Mouse (Mus musculus) thymus, adult 2 months (tissue): ENCODE results near the gene Psd4. TPM values are rescaled to one million over a fixed set of nuclear protein-coding genes. Genes with fewer than 3 reads are reported as not detected.

ENCODE experiments used
- DNase-seq: peaks from one replicate; pipeline ENCODE4 v3.0.0; 2021
- H3K27ac ChIP-seq: fragments of 200-500 bp; 2 replicates; pipeline ENCODE4 v1.5.1; 2012; ENCODE audit warnings: low read length, control low read depth; ENCODE audit not compliant: control insufficient read depth, insufficient read depth
- H3K27me3 ChIP-seq: fragments of 200-500 bp; 2 replicates; pipeline ENCODE4 v1.6.1; 2012; ENCODE audit warnings: mild to moderate bottlenecking, low read length, moderate library complexity, mixed read lengths; ENCODE audit not compliant: control insufficient read depth, insufficient read depth
- H3K36me3 ChIP-seq: fragments of 200-500 bp; 2 replicates; pipeline ENCODE4 v1.6.1; 2012; ENCODE audit warnings: mild to moderate bottlenecking, low read length, moderate library complexity; ENCODE audit not compliant: control insufficient read depth, insufficient read depth
- H3K4me1 ChIP-seq: fragments of 200-500 bp; replicated peaks from 2 replicates; pipeline ENCODE4 v1.6.1; 2012; ENCODE audit warnings: low read length; ENCODE audit not compliant: control insufficient read depth, insufficient read depth
- H3K4me3 ChIP-seq: fragments of 200-500 bp; 2 replicates; pipeline ENCODE4 v1.5.1; 2012; ENCODE audit warnings: mild to moderate bottlenecking, low read length, control low read depth, moderate library complexity; ENCODE audit not compliant: control insufficient read depth, insufficient read depth
- CTCF ChIP-seq: fragments of 200-500 bp; IDR thresholded peaks from 2 replicates; pipeline ENCODE4 v1.5.1; 2012; ENCODE audit warnings: mild to moderate bottlenecking, control low read depth, low read length, moderate library complexity, borderline replicate concordance; ENCODE audit not compliant: control insufficient read depth, poor library complexity, insufficient read depth; ENCODE audit errors: extremely low read depth
- POLR2A ChIP-seq: fragments of 200-500 bp; IDR thresholded peaks from 2 replicates; pipeline ENCODE4 v1.6.1; 2012; ENCODE audit warnings: mild to moderate bottlenecking, low read length, control low read depth, moderate library complexity; ENCODE audit not compliant: control insufficient read depth, poor library complexity, insufficient read depth; ENCODE audit errors: extremely low read depth
- WGBS: fragments of 180-500 bp; shearing (Covaris S2); methylation state at CpG from one replicate; pipeline ENCODE4 v1.1.7; 2018; 5-methylcytosine and 5-hydroxymethylcytosine counted together
- polyA plus RNA-seq: library from polyadenylated mRNA; depleted of rRNA; stranded (reverse); fragments of >200 nt; gene quantifications from 2 replicates; pipeline ENCODE4 v1.2.3, GENCODE M21; 2012

Gene Psd4
- polyA plus RNA-seq, 1 experiment = 95.6 TPM

- no peak overlapping the region for H3K27ac ChIP-seq
- H3K27me3 ChIP-seq = no peaks in the 10 kb centered on the region
- DNase-seq = no peak
- H3K4me3 ChIP-seq = no peak overlapping the region
- no peaks in the 10 kb centered on the region for H3K4me1 ChIP-seq
- WGBS = 64% methylated on average over 4 of the region's 4 CpGs
- TF ChIP-seq CTCF (no peak), POLR2A (no peak)
- no peaks in the 10 kb centered on the region for H3K36me3 ChIP-seq
Observed at GRCm38 (mm10) chr2:24442303-24442925, 75.0 kb downstream of the Psd4 start.

- Histone ChIP-seq H3K27me3 (no peaks in the 10 kb centered on the region), H3K36me3 (no peaks in the 10 kb centered on the region), H3K4me3 (no peak overlapping the region), H3K4me1 (no peaks in the 10 kb centered on the region), H3K27ac (no peak overlapping the region)
- TF ChIP-seq CTCF (no peak), POLR2A (no peak)
- no peak for DNase-seq
- 86% methylated on average over 3 of the region's 3 CpGs for WGBS
Observed at GRCm38 (mm10) chr2:24443256-24443790, 75.9 kb downstream of the Psd4 start.

GRCm38 (mm10) chr2:24449111-24449510 lies 81.7 kb downstream of the Psd4 start:
- Histone ChIP-seq H3K36me3 (no peaks in the 10 kb centered on the region), H3K27ac (no peak overlapping the region), H3K4me3 (no peak overlapping the region), H3K27me3 (no peaks in the 10 kb centered on the region), H3K4me1 (no peaks in the 10 kb centered on the region)
- 65% methylated on average over 4 of the region's 4 CpGs for WGBS
- no peak for DNase-seq
- no peak for TF ChIP-seq POLR2A
- TF ChIP-seq CTCF = no peak

GRCm38 (mm10) chr2:24453206-24453605 lies 85.8 kb downstream of the Psd4 start:
- Histone ChIP-seq H3K4me1 (no peaks in the 10 kb centered on the region), H3K36me3 (no peaks in the 10 kb centered on the region), H3K27ac (no peak overlapping the region), H3K27me3 (no peaks in the 10 kb centered on the region), H3K4me3 (no peak overlapping the region)
- no peak for DNase-seq
- no peak for TF ChIP-seq CTCF
- TF ChIP-seq POLR2A = no peak
- WGBS = 90% methylated on average over 5 of the region's 5 CpGs

GRCm38 (mm10) chr2:24454429-24455011 lies 87.1 kb downstream of the Psd4 start:
- no peak overlapping the region for H3K27ac ChIP-seq
- DNase-seq = no peak
- H3K4me3 ChIP-seq = no peak overlapping the region
- 0 out of 2 replicates have a peak, but pooled peaks cover under 1% of the 10 kb centered on the region for H3K27me3 ChIP-seq
- H3K4me1 ChIP-seq = no peaks in the 10 kb centered on the region
- no peak for TF ChIP-seq CTCF
- no peak for TF ChIP-seq POLR2A
- no peaks in the 10 kb centered on the region for H3K36me3 ChIP-seq
- 88% methylated on average over 1 of the region's 1 CpGs for WGBS

- no peak for TF ChIP-seq CTCF
- no peak for TF ChIP-seq POLR2A
- WGBS = 76% methylated on average over 6 of the region's 6 CpGs
- no peaks in the 10 kb centered on the region for H3K36me3 ChIP-seq
- no peak overlapping the region for H3K27ac ChIP-seq
- no peak for DNase-seq
- H3K27me3 ChIP-seq = 0 out of 2 replicates have a peak, but pooled peaks cover 2% of the 10 kb centered on the region
- H3K4me3 ChIP-seq = no peak overlapping the region
- H3K4me1 ChIP-seq = no peaks in the 10 kb centered on the region
Observed at GRCm38 (mm10) chr2:24455057-24455855, 87.9 kb downstream of the Psd4 start.
